In genomic region chr2:104590068-104590828, GRCm38 (mm10) we compare ENCODE assay signal across 8 mouse cellular contexts. TPM values are rescaled to one million over a fixed set of nuclear protein-coding genes. Genes with fewer than 3 reads are reported as not detected.
DNase-seq lines count a peak whose midpoint lies in the region; ATAC-seq and TF ChIP-seq lines count a peak whose summit lies in the region.

TSS of gene Cstf3 (plus strand) at chr2:104590523.

- no peaks in the 10 kb centered on the region for H3K27me3 ChIP-seq in hindbrain, postnatal 0 days (ENCODE audit: insufficient read depth, low read length)

- peak; percentile 100 for DNase-seq in ZHBTc4 (ENCODE audit: low read depth, low spot score)
- DNase-seq in gastrocnemius, adult 2 months, result peak; percentile 99
- DNase-seq in hindbrain, postnatal 0 days (ENCODE audit: low spot score), result peak; percentile 100
- peak; percentile 99 for DNase-seq in left cerebral cortex, adult 2 months (ENCODE audit: extremely low spot score in 1 of 2, low spot score in 2 of 2)
- peak; percentile 100 for DNase-seq in right cerebral cortex, adult 2 months (ENCODE audit: low spot score in 2 of 2)
- peak; percentile 99 for DNase-seq in urinary bladder, postnatal 14 days (ENCODE audit: low spot score)

- peak within 1 kb of the TSS; percentile 81 for H3K9ac ChIP-seq in hindbrain, postnatal 0 days (replicated peaks; ENCODE audit: low read length)

- no peaks in the 10 kb centered on the region for H3K9me3 ChIP-seq in hindbrain, postnatal 0 days (ENCODE audit: low read length)

- under 1% methylated on average over 59 of the region's 59 CpGs for WGBS in hindbrain, postnatal 0 days

- peak; percentile 95 for ATAC-seq in common myeloid progenitor, adult 5-6 weeks (replicated peaks; ENCODE audit: low read depth, poor library complexity, severe bottlenecking)
- peak; percentile 100 for ATAC-seq in hindbrain, postnatal 0 days
- ATAC-seq in megakaryocyte, adult 5-6 weeks (ENCODE audit: poor library complexity, severe bottlenecking), result peak; percentile 93

- peak within 1 kb of the TSS; percentile 99 for H3K4me3 ChIP-seq in gastrocnemius, adult 2 months
- H3K4me3 ChIP-seq in hindbrain, postnatal 0 days (ENCODE audit: low read length), result peak within 1 kb of the TSS; percentile 68
- peak within 1 kb of the TSS; percentile 65 for H3K4me3 ChIP-seq in left cerebral cortex, adult 2 months

- H3K4me1 ChIP-seq in hindbrain, postnatal 0 days (ENCODE audit: insufficient read depth, low read length), result peaks cover 16% of the 10 kb centered on the region

- H3K36me3 ChIP-seq in hindbrain, postnatal 0 days (ENCODE audit: insufficient read depth, low read length), result no peaks in the 10 kb centered on the region

- peak within 1 kb of the TSS; percentile 93 for H3K27ac ChIP-seq in gastrocnemius, adult 2 months
- peak within 1 kb of the TSS; percentile 85 for H3K27ac ChIP-seq in hindbrain, postnatal 0 days
- H3K27ac ChIP-seq in left cerebral cortex, adult 2 months, result peak within 1 kb of the TSS; percentile 95

- TF ChIP-seq CTCF in gastrocnemius, adult 2 months (IDR thresholded peaks at IDR 0.05), result peak; percentile 48
- TF ChIP-seq CTCF in hindbrain, postnatal 0 days (IDR thresholded peaks at IDR 0.05; ENCODE audit: low read depth), result peak; percentile 58
- TF ChIP-seq CTCF in left cerebral cortex, adult 2 months (IDR thresholded peaks at IDR 0.05), result peak; percentile 46

- intact Hi-C loops in gastrocnemius, adult 2 months (cut with DNase I), result loop anchor here (5.0 kb wide), 1 partner anchor 468 kb away; the partner anchor contains the start of gene A930018P22Rik
- intact Hi-C loops in left cerebral cortex, adult 2 months (cut with DNase I), result loop anchor here (1.0 to 5.0 kb wide), 2 partner anchors 96 to 427 kb away; partner anchors contain the start of genes Eif3m and Hipk3

- peak within 1 kb of the TSS; percentile 79 for H3K4me2 ChIP-seq in hindbrain, postnatal 0 days (ENCODE audit: low read depth, low read length)

RNA-seq across cellular contexts. Expression of gene Cstf3, which starts in this region (rescaled TPM):
- total RNA-seq in common myeloid progenitor, adult 5-6 weeks (2017), result 38.1 and 41.0 TPM in 2 replicates
- total RNA-seq in gastrocnemius, adult 2 months (2021), result 10 to 100 TPM in 1 of 2 experiments, 1 to 10 TPM in 1; 7.3 to 10.7 TPM
- 10.0 and 24.8 TPM in 2 replicates for total RNA-seq in hindbrain, postnatal 0 days (2014; rRNA removed)
- 61.2 and 64.8 TPM in 2 replicates for polyA plus RNA-seq in hindbrain, postnatal 0 days (2015; fragmentation: Nextera tagmentation; extraction: Ambion mirVana)
- total RNA-seq in left cerebral cortex, adult 2 months (2021), result 10 to 100 TPM; 43.1 to 46.2 TPM
- 32.8 and 34.0 TPM in 2 replicates for total RNA-seq in megakaryocyte, adult 5-6 weeks (2015)
- 16.0 and 21.5 TPM in 2 replicates for total RNA-seq in megakaryocyte, adult 5-6 weeks (2017)

Comparison
In these comparisons a context has a peak if more than half of its experiments do, and no peak if none do; other contexts are left out.
1. Peak in every context shown above with its lines: DNase-seq, ATAC-seq, H3K4me3 ChIP-seq and H3K27ac ChIP-seq.